Mouse (Mus musculus): Measurements from ENCODE around the gene Amhr2.
A peak's percentile ranks its signal among the peaks of the same experiment; 100 is the strongest.

The Amhr2 gene

DNA sequence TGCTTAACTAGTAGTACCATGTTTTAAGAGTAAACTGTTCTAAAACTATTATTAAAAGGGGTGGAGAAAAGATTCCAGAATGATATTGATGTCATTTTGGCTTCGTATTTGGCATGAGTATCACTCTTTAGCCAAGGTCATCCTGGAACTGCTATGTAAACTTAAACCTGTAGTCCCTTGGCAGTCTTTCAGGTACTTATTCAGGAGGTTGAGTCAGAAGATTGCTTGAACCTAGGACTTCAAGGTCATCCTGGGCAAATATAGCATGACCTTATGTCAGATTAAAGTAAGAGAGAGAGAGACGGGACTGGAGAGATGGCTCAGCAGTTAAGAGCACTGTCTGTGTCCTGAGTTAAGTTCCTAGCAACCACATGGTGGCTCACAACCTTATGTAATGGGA is 20.5 kb upstream of the Amhr2 start:
- DNase-seq, result no peak

DNA sequence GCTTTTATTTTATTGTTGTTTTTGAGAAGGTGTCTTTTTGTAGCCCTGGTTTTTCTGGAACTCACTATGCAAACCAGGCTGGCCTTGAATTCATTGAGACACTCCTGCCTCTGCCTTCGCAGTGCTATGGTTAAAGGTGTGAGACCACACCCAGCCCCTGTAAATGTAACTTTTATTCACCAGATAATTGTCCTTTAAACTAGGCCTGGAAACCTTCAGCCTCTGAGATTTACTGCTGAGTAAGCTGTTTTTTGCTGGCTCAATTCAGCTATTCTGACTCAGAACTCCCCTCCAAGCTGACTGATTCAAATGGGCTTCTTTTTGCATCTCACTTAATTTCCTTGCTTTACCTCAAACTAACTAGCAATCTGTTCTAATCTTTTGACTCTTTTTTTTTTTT is 18.2 kb upstream of the Amhr2 start:
- no peak for DNase-seq

DNA sequence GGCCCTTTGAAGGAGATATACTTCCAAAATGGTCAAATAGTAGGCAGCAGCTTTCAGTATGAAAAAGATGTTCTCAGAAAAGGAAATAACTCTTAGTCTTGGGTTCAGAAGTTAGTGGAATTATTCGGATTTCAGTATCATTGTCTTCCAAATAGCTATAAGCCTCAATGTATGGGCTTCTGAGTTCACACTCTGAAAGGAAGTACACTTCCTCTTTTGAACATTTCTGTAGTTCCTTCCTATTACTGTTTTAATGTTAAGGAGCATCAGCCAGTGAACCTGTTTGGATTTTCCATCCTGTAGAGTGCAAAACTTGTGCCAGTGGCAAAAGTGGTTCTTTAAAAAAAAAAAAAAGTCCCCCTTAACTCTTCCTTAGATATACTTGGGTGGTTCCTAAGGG is 13.1 kb upstream of the Amhr2 start:
- DNase-seq, result no peak

DNA sequence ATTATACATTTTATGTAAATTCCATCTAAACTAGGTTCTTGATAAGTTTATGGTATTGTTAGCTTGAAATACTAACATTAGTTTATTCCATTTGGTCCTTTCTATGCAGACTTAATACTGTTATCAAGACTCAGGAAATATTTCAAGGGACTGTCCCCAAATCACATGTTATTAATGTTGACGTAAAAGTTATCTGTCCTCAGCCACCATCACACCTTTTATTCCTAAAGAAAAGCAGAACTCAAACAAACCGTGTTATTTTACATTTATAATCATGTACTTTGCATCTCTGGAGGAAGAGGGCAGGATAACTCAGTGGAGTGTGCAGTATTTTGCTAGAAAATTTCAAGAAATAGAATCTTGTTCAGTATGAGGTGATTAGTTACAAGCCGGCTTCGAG is 12.0 kb upstream of the Amhr2 start:
- DNase-seq, result no peak

DNA sequence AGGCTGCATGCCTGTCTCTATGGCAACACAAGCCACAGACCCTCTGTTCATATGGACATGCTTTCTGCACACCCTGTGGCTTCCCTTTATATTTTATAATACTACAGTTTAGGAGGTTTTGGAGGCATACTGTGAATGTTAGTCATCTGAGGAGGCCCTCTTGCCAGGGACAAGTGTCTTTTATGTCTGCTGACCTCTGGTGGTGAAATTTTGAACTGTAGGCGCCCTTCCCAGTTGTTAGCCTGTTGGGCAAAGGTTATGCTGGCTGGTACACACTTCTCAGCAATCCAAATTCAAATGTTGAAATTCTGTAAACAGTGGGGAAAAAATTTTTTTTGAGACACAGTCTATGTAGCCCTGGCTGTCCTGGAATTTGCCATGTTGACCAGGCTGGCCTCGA is 2.7 kb upstream of the Amhr2 start:
- peak; percentile 86 to 87 for DNase-seq

DNA sequence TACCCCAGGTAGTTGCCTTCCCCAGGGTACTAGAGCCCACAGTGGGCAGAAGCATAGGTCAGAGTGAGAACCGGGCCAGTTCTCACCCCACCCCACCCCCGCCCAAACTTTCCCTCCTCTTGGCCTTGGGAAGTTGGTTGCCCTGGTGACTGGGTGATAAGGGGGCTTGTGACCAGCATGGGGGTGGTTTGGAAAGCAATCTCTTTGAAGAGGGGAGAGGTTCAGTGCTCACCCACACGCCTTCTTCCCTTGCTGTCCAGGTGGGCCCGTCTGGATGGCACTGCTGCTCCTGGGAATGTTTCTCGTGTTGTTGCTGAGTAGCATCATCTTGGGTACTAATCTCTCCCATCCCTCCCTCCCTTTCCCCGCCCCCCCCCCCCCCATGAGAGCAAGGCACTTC is 1.3 kb downstream of the Amhr2 start:
- DNase-seq, result no peak

GRCm38 (mm10) chr15:102449366-102449765 is 4.2 kb downstream of the Amhr2 start:
- no peak for DNase-seq

- DNase-seq, result no peak
These were observed 5.8 kb downstream of the Amhr2 start for GRCm38 (mm10) chr15:102450928-102451327.

DNA sequence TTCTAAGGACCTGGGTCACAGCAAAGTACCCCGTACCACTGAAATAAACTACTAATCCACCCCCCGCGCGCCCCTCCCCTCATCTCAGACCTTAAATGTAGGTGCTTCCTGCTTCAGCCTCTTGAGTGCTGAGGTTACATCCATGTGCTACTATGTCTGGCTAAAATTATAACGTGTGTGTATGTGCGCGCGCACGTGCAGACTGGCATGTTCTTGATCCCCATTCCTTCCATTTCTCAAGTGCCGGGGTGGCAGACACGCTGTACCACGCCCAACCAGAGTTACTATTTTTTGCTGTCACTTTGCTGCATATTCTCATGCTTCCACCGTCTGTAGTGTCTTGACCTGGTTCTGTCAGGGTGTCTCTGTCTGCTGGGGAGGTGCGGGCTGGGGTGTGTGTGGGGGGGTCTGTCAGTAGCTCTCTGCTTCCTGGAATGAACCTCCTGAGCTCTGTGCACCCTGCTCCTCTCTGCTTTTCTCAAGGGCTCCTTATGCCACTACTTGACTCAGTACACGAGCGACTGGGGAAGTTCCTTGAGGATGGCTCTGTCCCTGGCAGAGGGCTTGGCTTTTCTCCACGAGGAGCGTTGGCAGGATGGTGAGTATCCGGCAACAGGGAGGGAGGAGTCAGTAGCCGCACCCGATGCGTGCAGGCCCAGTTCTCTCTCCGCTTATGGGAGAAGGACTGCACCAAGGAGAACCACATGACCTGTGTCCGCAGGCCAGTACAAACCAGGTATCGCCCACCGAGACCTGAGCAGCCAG is 6.7 kb downstream of the Amhr2 start:
- no peak for DNase-seq

DNA sequence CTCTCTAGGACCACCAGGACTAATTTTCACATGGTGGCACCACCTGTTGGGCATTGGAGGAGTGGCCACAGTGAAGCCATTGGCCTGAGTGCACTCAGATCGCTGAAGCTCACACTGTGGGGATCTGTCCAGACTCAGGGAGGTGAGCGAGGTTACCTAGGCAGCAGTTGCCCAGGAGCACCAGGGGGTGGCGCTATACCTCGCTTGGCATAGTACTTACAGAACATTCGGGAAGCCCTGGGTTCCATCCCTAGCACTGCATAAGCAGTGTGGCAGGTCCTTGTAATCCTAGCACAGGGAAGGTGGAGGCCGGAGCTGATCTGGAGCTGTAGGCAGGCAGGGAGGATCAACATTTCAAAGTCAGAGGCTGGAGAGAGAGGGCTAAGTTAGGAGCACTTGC is 10.8 kb downstream of the Amhr2 start:
- DNase-seq, result peak; percentile 58

GRCm38 (mm10) chr15:102458050-102458736 is 13.0 kb downstream of the Amhr2 start:
- DNase-seq, result peak; percentile 33 to 45

GRCm38 (mm10) chr15:102458904-102459317 is 13.7 kb downstream of the Amhr2 start, which contains the start of gene Prr13:
Prr13 (plus strand) TSS chr15:102459028.
- peak; percentile 88 to 91 for DNase-seq

GRCm38 (mm10) chr15:102459381-102459780 is 14.2 kb downstream of the Amhr2 start:
- DNase-seq, result no peak

GRCm38 (mm10) chr15:102459847-102460246 is 14.7 kb downstream of the Amhr2 start:
- no peak for DNase-seq

DNA sequence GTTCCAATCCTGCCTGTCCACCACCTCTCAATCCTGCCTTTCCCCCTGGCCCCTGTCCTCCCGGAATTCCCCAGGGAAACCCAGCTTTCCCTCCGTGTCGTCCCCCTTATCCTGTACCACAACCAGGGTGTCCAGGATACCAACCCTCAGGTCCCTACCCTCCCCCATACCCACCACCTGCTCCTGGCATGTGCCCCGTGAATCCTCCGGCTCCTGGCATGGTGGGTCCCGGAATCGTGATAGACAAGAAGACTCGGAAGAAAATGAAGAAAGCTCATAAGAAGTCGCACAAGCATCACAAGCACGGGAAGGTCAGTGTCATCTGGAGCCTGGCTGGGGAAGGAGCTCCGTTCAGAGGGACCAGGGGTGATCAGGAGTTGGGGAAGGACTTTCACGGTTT is 15.2 kb downstream of the Amhr2 start:
- no peak for DNase-seq

GRCm38 (mm10) chr15:102460971-102461370 is 15.8 kb downstream of the Amhr2 start:
- DNase-seq, result no peak

DNA sequence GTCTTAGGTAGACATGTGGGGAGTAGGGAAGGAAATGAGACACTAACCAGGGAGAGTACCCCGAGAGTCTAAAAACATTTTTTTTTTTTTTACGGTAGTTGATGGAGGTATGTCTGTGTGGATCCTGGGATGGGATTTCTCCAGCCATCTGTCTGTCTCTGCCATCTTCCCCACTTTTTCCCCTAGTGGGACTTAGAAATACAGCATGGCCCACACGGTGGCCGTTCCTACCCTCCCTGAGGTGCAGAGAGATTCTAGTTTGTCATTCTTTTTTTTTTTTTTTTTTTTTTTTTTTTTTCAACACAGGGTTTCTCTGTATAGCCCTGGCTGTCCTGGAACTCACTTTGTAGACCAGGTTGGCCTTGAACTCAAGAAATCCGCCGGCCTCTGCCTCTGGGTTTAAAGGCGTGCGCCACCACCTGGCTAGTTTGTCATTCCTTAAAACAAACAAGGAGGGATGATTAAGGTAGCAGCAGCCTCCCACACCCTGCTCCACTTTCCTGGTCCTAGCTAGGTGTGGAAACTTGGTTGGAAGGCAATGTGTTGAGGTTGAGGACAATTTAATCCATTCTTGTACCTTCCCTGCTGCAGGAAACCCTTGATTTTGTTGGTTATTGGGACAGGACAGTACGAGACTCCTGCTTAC is 16.4 kb downstream of the Amhr2 start:
- no peak for DNase-seq

DNA sequence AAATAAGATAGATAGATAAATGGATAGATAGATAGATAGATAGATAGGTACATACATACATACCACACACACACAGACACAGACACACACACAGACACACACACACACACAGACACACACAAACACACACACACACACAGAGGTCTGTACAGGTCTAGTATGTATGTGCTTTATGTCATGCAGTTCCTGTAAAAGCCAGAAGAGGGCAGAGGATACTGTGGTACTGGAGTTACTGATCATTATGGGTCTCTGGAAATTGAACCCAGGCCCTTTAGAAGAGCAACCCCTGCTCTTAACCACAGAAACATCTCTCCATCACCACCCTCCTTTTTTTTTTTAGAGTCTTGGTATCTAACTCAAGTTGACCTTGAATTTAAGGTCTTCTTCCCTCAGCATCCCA is 18.5 kb downstream of the Amhr2 start:
- DNase-seq, result peak; percentile 38 to 48

- no peak for DNase-seq
These were observed 23.7 kb downstream of the Amhr2 start for GRCm38 (mm10) chr15:102468675-102469370.

- peak; percentile 95 for DNase-seq
These were observed 25.0 kb downstream of the Amhr2 start, which contains the start of gene Pcbp2 for GRCm38 (mm10) chr15:102470183-102470604. Pcbp2 (plus strand) TSS chr15:102470539.

DNA sequence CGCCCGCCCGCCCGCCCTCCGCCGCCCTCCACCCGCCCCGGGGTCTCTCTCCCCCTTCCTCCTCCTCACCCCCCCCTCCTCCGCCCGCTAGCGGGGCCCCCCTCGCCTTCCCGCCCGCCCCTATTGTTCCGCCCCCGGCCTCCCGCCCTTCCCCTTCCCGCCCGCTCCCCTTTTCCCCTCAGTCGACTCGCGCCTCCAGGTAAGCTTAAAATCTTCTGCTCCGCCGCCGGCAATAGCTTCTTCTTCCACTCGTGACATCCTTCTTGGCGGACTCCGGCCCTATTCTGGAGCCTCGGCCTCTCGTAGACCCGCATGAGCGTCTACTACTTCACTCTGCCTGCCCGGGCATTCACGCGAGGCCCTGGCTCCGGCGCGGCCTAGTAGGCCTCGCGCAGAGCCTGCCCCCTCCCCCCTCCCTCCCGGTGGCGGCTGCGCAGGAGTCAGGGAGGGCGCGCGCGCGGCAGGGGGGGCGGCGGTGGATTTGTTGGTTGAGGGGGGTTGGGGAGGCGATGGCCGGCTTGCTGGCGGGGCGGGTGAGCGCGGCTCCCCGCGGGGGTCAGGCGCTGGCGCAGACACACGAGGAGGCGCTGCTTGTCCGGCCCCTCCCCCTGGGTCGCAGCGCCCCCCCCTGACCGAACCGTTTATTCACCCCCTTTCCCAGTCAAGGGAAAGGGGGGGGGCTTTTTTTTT is 25.6 kb downstream of the Amhr2 start:
- DNase-seq, result peak; percentile 78 to 82

DNA sequence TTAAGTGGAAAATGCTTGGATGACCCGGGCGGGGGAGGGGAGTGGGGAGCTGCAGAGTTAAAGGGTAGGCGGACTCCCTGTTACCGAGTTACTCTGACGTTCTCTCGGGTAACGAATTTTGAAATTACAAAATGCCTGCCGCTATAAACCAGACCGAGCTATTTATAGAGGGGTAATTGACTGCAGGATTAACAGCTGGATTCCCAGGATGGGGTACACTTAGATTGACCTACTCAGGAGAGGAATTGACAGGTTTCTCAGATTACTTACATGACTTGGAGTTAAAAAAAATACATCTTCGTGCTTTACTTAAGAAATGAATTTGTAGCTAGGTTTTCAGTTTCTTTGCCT is 26.1 kb downstream of the Amhr2 start:
- no peak for DNase-seq

DNA sequence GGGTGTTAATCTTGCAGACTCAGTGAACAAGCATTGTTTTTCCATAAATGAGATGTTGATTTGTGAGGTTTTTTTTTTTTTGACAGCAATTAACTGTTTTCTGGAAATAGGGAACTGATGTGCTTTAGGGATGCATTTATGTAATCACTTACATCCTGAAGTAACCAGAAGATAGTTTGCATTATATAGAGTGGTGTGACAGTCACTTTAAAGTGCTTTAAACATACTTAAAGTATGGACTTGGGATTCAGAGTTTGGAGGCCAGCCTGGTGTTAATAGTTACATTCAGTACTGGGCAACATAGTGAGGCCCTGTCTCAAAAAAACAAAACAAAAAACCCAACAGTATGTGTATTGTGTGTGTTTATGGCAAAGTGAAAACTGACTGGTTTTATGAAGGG is 26.6 kb downstream of the Amhr2 start:
- no peak for DNase-seq

All from B cell, adult 2 months (primary cell).